Mouse (Mus musculus) G1E (cell line): Measurements from ENCODE around the gene Rasa3. TPM values are rescaled to one million over a fixed set of nuclear protein-coding genes. Genes with fewer than 3 reads are reported as not detected.

Experiments used
- ATAC-seq: 2 replicates; pipeline ENCODE4 v1.8.0; 2016; ENCODE audit warnings: mild to moderate bottlenecking; ENCODE audit not compliant: insufficient number of reproducible peaks, poor library complexity, low FRiP score, severe bottlenecking; ENCODE audit errors: extremely low read depth
- DNase-seq: peaks from one replicate; pipeline ENCODE4 v3.0.0; 2012; ENCODE audit warnings: low spot score
- H3K27me3 ChIP-seq: 2 replicates; pipeline ENCODE4 v1.6.1; 2012; ENCODE audit warnings: mild to moderate bottlenecking, low read length, inconsistent platforms; ENCODE audit not compliant: insufficient read depth
- H3K36me3 ChIP-seq: replicated peaks from 2 replicates; pipeline ENCODE3; 2012; ENCODE audit warnings: mild to moderate bottlenecking, inconsistent platforms
- H3K4me1 ChIP-seq: 2 replicates; pipeline ENCODE4 v1.6.1; 2012; ENCODE audit warnings: low read depth, low read length, inconsistent platforms, mixed read lengths; ENCODE audit not compliant: insufficient read depth
- H3K4me3 ChIP-seq: 2 replicates; pipeline ENCODE4 v1.5.1; 2012; ENCODE audit warnings: low read depth, mild to moderate bottlenecking, inconsistent platforms, low read length, moderate library complexity, mixed read lengths
- H3K9me3 ChIP-seq: replicated peaks from 2 replicates; pipeline ENCODE4 v1.6.1; 2012; ENCODE audit warnings: inconsistent platforms
- CTCF ChIP-seq: IDR thresholded peaks from 2 replicates; pipeline ENCODE4 v1.5.1; 2012; ENCODE audit warnings: low read depth, low read length, inconsistent platforms, mixed read lengths
- GATA1 ChIP-seq: IDR thresholded peaks from 2 replicates; pipeline ENCODE4 v1.6.1; 2012; ENCODE audit warnings: borderline replicate concordance, low read length, inconsistent platforms, mixed read lengths
- GATA2 ChIP-seq: IDR thresholded peaks from 2 replicates; pipeline ENCODE4 v1.6.1; 2012; ENCODE audit warnings: low read depth, low read length, inconsistent platforms, borderline replicate concordance
- POLR2AphosphoS5 ChIP-seq: IDR thresholded peaks from 2 replicates; pipeline ENCODE4 v1.6.1; 2012; ENCODE audit warnings: low read depth, low read length, inconsistent platforms; ENCODE audit not compliant: insufficient replicate concordance
- TAL1 ChIP-seq: conservative IDR thresholded peaks from 2 replicates; pipeline ENCODE4 v1.6.1; 2012; ENCODE audit warnings: low read depth, low read length, inconsistent platforms, mixed read lengths
- polyA plus RNA-seq: library from polyadenylated mRNA; stranded (reverse); fragments of >175 nt; gene quantifications from 2 replicates; pipeline ENCODE4 v1.2.3, GENCODE M21; 2012
- total RNA-seq, 2 experiments: library from RNA; stranded (forward) in 1 of 2; stranded (reverse) in 1 of 2; fragments of 200-1000 nt in 1 of 2; fragments of >200 nt in 1 of 2; fragmentation: Nextera tagmentation in 1 of 2; gene quantifications; 2 replicates each; pipeline ENCODE4 v1.2.3; 2014 to 2017

Gene Rasa3
- total and polyA plus RNA-seq, 3 experiments, result 0.02 to 0.11 TPM; not detected in 1

GRCm38 (mm10) chr8:13594884-13595323 is 82.5 kb downstream of the Rasa3 start:
- ATAC-seq, result peak; percentile 86
- H3K9me3 ChIP-seq, result no peaks in the 10 kb centered on the region
- H3K36me3 ChIP-seq, result no peaks in the 10 kb centered on the region
- H3K4me1 ChIP-seq, result peaks cover 9% of the 10 kb centered on the region
- H3K4me3 ChIP-seq, result no peak overlapping the region; the same call in 1 of the 2 replicates
- TF ChIP-seq POLR2AphosphoS5 (no peak), GATA2 (no peak), TAL1 (no peak), CTCF (no peak), GATA1 (no peak)
- no peaks in the 10 kb centered on the region for H3K27me3 ChIP-seq
- peak; percentile 24 for DNase-seq

GRCm38 (mm10) chr8:13593340-13593739 is 84.1 kb downstream of the Rasa3 start:
- DNase-seq (no peak), ATAC-seq (no peak)
- Histone ChIP-seq H3K4me3 (no peak overlapping the region), H3K36me3 (no peaks in the 10 kb centered on the region), H3K4me1 (peaks cover 9% of the 10 kb centered on the region), H3K27me3 (no peaks in the 10 kb centered on the region), H3K9me3 (no peaks in the 10 kb centered on the region)
- TF ChIP-seq GATA1, result no peak
- no peak for TF ChIP-seq CTCF
- no peak for TF ChIP-seq GATA2
- no peak for TF ChIP-seq POLR2AphosphoS5
- TF ChIP-seq TAL1, result no peak

- H3K27me3 ChIP-seq, result no peaks in the 10 kb centered on the region
- DNase-seq (no peak), ATAC-seq (no peak)
- no peaks in the 10 kb centered on the region for H3K36me3 ChIP-seq
- TF ChIP-seq POLR2AphosphoS5, result no peak
- no peak for TF ChIP-seq GATA1
- no peak for TF ChIP-seq CTCF
- TF ChIP-seq TAL1, result no peak
- TF ChIP-seq GATA2, result no peak
- H3K4me3 ChIP-seq, result no peak overlapping the region
- no peaks in the 10 kb centered on the region for H3K9me3 ChIP-seq
- peaks cover 9% of the 10 kb centered on the region for H3K4me1 ChIP-seq
Observed at GRCm38 (mm10) chr8:13591246-13591645, 86.2 kb downstream of the Rasa3 start.

DNA sequence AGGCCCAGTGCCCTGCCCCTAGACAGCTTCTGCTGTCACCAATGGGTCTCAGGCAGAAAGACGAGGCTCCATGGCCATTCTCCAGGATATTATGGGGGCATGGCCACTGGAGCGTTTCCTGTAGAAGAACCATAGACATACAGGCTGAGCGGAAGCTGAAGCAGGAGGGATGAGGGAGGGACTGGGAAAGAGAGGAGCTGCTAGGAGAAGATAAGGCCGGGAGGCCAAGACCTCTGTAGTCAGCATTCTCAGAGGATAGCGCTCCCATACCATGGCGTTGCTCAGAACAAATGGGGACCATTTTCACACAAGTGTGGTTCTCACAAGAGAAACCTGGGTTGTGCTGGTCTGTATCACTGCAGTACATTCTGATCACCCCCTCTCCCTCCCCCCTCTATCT is 88.3 kb downstream of the Rasa3 start:
- Histone ChIP-seq H3K4me1 (no peaks in the 10 kb centered on the region), H3K27me3 (no peaks in the 10 kb centered on the region), H3K36me3 (no peaks in the 10 kb centered on the region), H3K9me3 (no peaks in the 10 kb centered on the region), H3K4me3 (no peak overlapping the region)
- DNase-seq (no peak), ATAC-seq (no peak)
- TF ChIP-seq POLR2AphosphoS5 (no peak), GATA1 (no peak), GATA2 (no peak), CTCF (no peak), TAL1 (no peak)

- ATAC-seq, result no peak
- Histone ChIP-seq H3K9me3 (peaks cover 3% of the 10 kb centered on the region), H3K27me3 (no peaks in the 10 kb centered on the region), H3K4me3 (no peak overlapping the region), H3K4me1 (no peaks in the 10 kb centered on the region), H3K36me3 (no peaks in the 10 kb centered on the region)
- TF ChIP-seq POLR2AphosphoS5, result no peak
- TF ChIP-seq TAL1, result no peak
- no peak for TF ChIP-seq GATA2
- no peak for DNase-seq
Observed at GRCm38 (mm10) chr8:13584652-13585051, 92.8 kb downstream of the Rasa3 start.

- H3K4me3 ChIP-seq, result no peak overlapping the region
- no peaks in the 10 kb centered on the region for H3K36me3 ChIP-seq
- no peaks in the 10 kb centered on the region for H3K4me1 ChIP-seq
- peaks cover 3% of the 10 kb centered on the region for H3K9me3 ChIP-seq
- no peak for ATAC-seq
- DNase-seq, result no peak
- H3K27me3 ChIP-seq, result no peaks in the 10 kb centered on the region; the same call in none of the 2 replicates
- no peak for TF ChIP-seq CTCF
Observed at GRCm38 (mm10) chr8:13577869-13578268, 99.5 kb downstream of the Rasa3 start.

GRCm38 (mm10) chr8:13571999-13572398 is 105.4 kb downstream of the Rasa3 start:
- Histone ChIP-seq H3K36me3 (no peaks in the 10 kb centered on the region), H3K4me1 (no peaks in the 10 kb centered on the region), H3K9me3 (no peaks in the 10 kb centered on the region), H3K4me3 (no peak overlapping the region), H3K27me3 (peaks cover 3% of the 10 kb centered on the region; the same call in 1 of the 2 replicates)
- DNase-seq, result no peak
- ATAC-seq, result no peak
- TF ChIP-seq POLR2AphosphoS5 (no peak), GATA2 (no peak), GATA1 (no peak), CTCF (no peak), TAL1 (no peak)
